Mouse (Mus musculus) adrenal gland, postnatal 10 days (tissue): ENCODE results near the gene Gm28035. TPM values are rescaled to one million over a fixed set of nuclear protein-coding genes. Genes with fewer than 3 reads are reported as not detected.

Experiments used
- DNase-seq: peaks from one replicate; pipeline ENCODE4 v3.0.0; 2021; ENCODE audit warnings: mixed read lengths
- long read RNA-seq, 2 experiments: library from polyadenylated mRNA; stranded (forward); transcript quantifications; one replicate each; pipeline ENCODE4 v2.0.0; 2021
- total RNA-seq, 2 experiments: library from RNA; stranded (reverse); gene quantifications; 2 replicates each; pipeline ENCODE4 v1.2.3; 2021

Gene Gm28035
- 1 to 10 TPM; 1.9 to 2.0 TPM for total RNA-seq
- long read RNA-seq, experiment 1, partial matches to known transcripts = 0 of 3 reads
- long read RNA-seq, experiment 1, other reads (novel, unspliced or antisense) = 3 of 3 reads
- long read RNA-seq, experiment 2, partial matches to known transcripts = 0 of 1 reads
- long read RNA-seq, experiment 2, other reads (novel, unspliced or antisense) = 1 of 1 reads

GRCm38 (mm10) chr2:30240267-30240666 lies at the start of gene Gm28035:
TSS of gene Gm28035 (plus strand) at chr2:30240567.
- DNase-seq = no peak

- DNase-seq = no peak
Measured at GRCm38 (mm10) chr2:30191790-30192580, 48.4 kb upstream of the Gm28035 start.

- DNase-seq = no peak
Measured at GRCm38 (mm10) chr2:30194656-30195055, 45.7 kb upstream of the Gm28035 start.

- DNase-seq = no peak
Measured at GRCm38 (mm10) chr2:30198021-30198420, 42.3 kb upstream of the Gm28035 start.

- DNase-seq = peak; percentile 44
Measured at GRCm38 (mm10) chr2:30199984-30200383, 40.4 kb upstream of the Gm28035 start.

GRCm38 (mm10) chr2:30200388-30200925 lies 39.9 kb upstream of the Gm28035 start:
- no peak for DNase-seq

GRCm38 (mm10) chr2:30203439-30203838 lies 36.9 kb upstream of the Gm28035 start:
- peak; percentile 45 for DNase-seq

- peak; percentile 45 for DNase-seq
Measured at GRCm38 (mm10) chr2:30205255-30205628, 35.1 kb upstream of the Gm28035 start.

GRCm38 (mm10) chr2:30205629-30206357 lies 34.6 kb upstream of the Gm28035 start, which contains the start of gene Kyat1:
TSS of gene Kyat1 (minus strand) at chr2:30205847.
- DNase-seq = peak; percentile 95

GRCm38 (mm10) chr2:30207401-30207800 lies 33.0 kb upstream of the Gm28035 start:
- no peak for DNase-seq

GRCm38 (mm10) chr2:30207886-30208285 lies 32.5 kb upstream of the Gm28035 start:
- no peak for DNase-seq

GRCm38 (mm10) chr2:30211408-30212168 lies 28.8 kb upstream of the Gm28035 start:
- no peak for DNase-seq

- no peak for DNase-seq
Measured at GRCm38 (mm10) chr2:30212169-30212545, 28.2 kb upstream of the Gm28035 start.

- peak; percentile 45 for DNase-seq
Measured at GRCm38 (mm10) chr2:30212951-30213350, 27.4 kb upstream of the Gm28035 start.

- DNase-seq = peak; percentile 46
Measured at GRCm38 (mm10) chr2:30214745-30215144, 25.6 kb upstream of the Gm28035 start.

GRCm38 (mm10) chr2:30215493-30215892 lies 24.9 kb upstream of the Gm28035 start:
- DNase-seq = no peak

GRCm38 (mm10) chr2:30216293-30216692 lies 24.1 kb upstream of the Gm28035 start:
- DNase-seq = no peak

GRCm38 (mm10) chr2:30235593-30235992 lies 4.8 kb upstream of the Gm28035 start:
- no peak for DNase-seq

- no peak for DNase-seq
Measured at GRCm38 (mm10) chr2:30236426-30237198, 3.8 kb upstream of the Gm28035 start.

GRCm38 (mm10) chr2:30237199-30237880 lies 3.0 kb upstream of the Gm28035 start, which contains the start of gene Lrrc8a:
TSS of gene Lrrc8a (plus strand) at chr2:30237715.
- DNase-seq = peak; percentile 100
